Mouse (Mus musculus) kidney, embryonic 15.5 days (tissue): ENCODE data around the gene Ablim2. TPM values are rescaled to one million over a fixed set of nuclear protein-coding genes. Genes with fewer than 3 reads are reported as not detected.
A peak's percentile ranks its signal among the peaks of the same experiment; 100 is the strongest.

Source experiments
- ATAC-seq: fragments of 200-750 bp; cut with Nextera tagmentation; replicated peaks from 2 replicates; pipeline ENCODE4 v1.8.0; 2017; ENCODE audit warnings: moderate TSS enrichment; ENCODE audit not compliant: low FRiP score
- H3K27ac ChIP-seq: fragments of 300-500 bp; sonication (generic); 2 replicates; pipeline ENCODE4 v1.5.1; 2015; ENCODE audit warnings: mild to moderate bottlenecking, inconsistent platforms
- H3K27me3 ChIP-seq: fragments of 300-500 bp; sonication (generic); 2 replicates; pipeline ENCODE4 v1.6.1; 2015; ENCODE audit warnings: inconsistent platforms
- H3K36me3 ChIP-seq: fragments of 300-500 bp; sonication (generic); 2 replicates; pipeline ENCODE4 v1.6.1; 2015; ENCODE audit warnings: inconsistent platforms
- H3K4me1 ChIP-seq: fragments of 300-500 bp; sonication (generic); 2 replicates; pipeline ENCODE4 v1.6.1; 2015; ENCODE audit warnings: inconsistent platforms
- H3K4me2 ChIP-seq: fragments of 300-500 bp; sonication (generic); 2 replicates; pipeline ENCODE4 v1.6.1; 2015; ENCODE audit warnings: moderate library complexity, mild to moderate bottlenecking, inconsistent platforms
- H3K4me3 ChIP-seq: fragments of 300-500 bp; sonication (generic); replicated peaks from 2 replicates; pipeline ENCODE4 v1.5.1; 2015; ENCODE audit warnings: mild to moderate bottlenecking, inconsistent platforms
- H3K9ac ChIP-seq: fragments of 300-500 bp; sonication (generic); 2 replicates; pipeline ENCODE4 v1.6.1; 2015; ENCODE audit warnings: mild to moderate bottlenecking, inconsistent platforms
- H3K9me3 ChIP-seq: fragments of 300-500 bp; sonication (generic); replicated peaks from 2 replicates; pipeline ENCODE4 v1.6.1; 2016; ENCODE audit warnings: inconsistent platforms
- WGBS: fragments of 180-500 bp; shearing (Covaris S2); methylation state at CpG from one replicate; pipeline ENCODE4 v1.1.7; 2015; ENCODE audit warnings: mixed read lengths; 5-methylcytosine and 5-hydroxymethylcytosine counted together
- polyA plus RNA-seq: library from polyadenylated mRNA; unstranded; fragments of >200 nt; fragmentation: Nextera tagmentation; extraction: Ambion mirVana; gene quantifications from 2 replicates; pipeline ENCODE4 v1.2.1, GENCODE M21; 2015

The Ablim2 gene
- polyA plus RNA-seq, 1 experiment from 2014 or later: 1.7 TPM

GRCm38 (mm10) chr5:35826465-35826864 is 68.8 kb downstream of the Ablim2 start:
- H3K4me3 ChIP-seq: no peak overlapping the region
- H3K4me1 ChIP-seq: peaks cover 2% of the 10 kb centered on the region; the same call in 1 of the 2 replicates
- no peak overlapping the region for H3K4me2 ChIP-seq
- H3K36me3 ChIP-seq: no peaks in the 10 kb centered on the region
- ATAC-seq: no peak
- no peak overlapping the region for H3K9ac ChIP-seq
- peaks cover 3% of the 10 kb centered on the region; the same call in 1 of the 2 replicates for H3K27me3 ChIP-seq
- no peak overlapping the region for H3K27ac ChIP-seq
- no peaks in the 10 kb centered on the region for H3K9me3 ChIP-seq
- WGBS: 71% methylated on average over 5 of the region's 5 CpGs

DNA sequence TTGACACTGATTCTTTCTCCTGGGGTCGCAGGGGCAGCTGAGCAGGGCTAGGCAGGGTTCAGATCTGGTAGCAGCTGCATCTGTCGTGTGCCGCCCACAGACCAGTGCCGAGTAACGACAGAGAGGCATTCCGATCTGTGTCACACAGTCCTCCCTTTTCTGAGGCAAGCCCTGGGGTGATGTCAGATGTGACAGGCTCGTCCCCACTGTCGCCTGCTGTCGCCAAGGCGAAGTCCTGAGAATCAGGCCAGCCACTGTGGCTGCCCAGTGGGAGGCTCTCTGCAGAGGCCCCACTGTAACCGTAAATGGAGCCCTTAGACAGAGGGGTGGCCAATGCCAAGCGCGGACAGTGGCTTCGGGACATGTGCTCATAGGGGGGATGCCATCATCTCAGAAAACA is 69.4 kb downstream of the Ablim2 start:
- 52% methylated on average over 14 of the region's 14 CpGs for WGBS
- H3K4me1 ChIP-seq: peaks cover 2% of the 10 kb centered on the region; the same call in 1 of the 2 replicates
- H3K27me3 ChIP-seq: peaks cover 3% of the 10 kb centered on the region; the same call in 1 of the 2 replicates
- H3K9ac ChIP-seq: no peak overlapping the region
- H3K36me3 ChIP-seq: no peaks in the 10 kb centered on the region
- no peak for ATAC-seq
- H3K9me3 ChIP-seq: no peaks in the 10 kb centered on the region
- no peak overlapping the region for H3K27ac ChIP-seq
- H3K4me3 ChIP-seq: no peak overlapping the region
- no peak overlapping the region for H3K4me2 ChIP-seq

- Histone ChIP-seq H3K27me3 (peaks cover 3% of the 10 kb centered on the region; the same call in 1 of the 2 replicates), H3K27ac (no peak overlapping the region), H3K4me1 (peaks cover 2% of the 10 kb centered on the region; the same call in 1 of the 2 replicates), H3K9ac (no peak overlapping the region), H3K9me3 (no peaks in the 10 kb centered on the region), H3K36me3 (no peaks in the 10 kb centered on the region), H3K4me2 (no peak overlapping the region), H3K4me3 (no peak overlapping the region)
- WGBS: 89% methylated on average over 5 of the region's 5 CpGs
- no peak for ATAC-seq
Measured at GRCm38 (mm10) chr5:35827856-35828255, 70.2 kb downstream of the Ablim2 start.

- Histone ChIP-seq H3K27me3 (peaks cover 3% of the 10 kb centered on the region; the same call in 1 of the 2 replicates), H3K4me3 (no peak overlapping the region), H3K9me3 (no peaks in the 10 kb centered on the region), H3K27ac (no peak overlapping the region), H3K4me1 (peaks cover 2% of the 10 kb centered on the region; the same call in 1 of the 2 replicates), H3K36me3 (no peaks in the 10 kb centered on the region), H3K4me2 (no peak overlapping the region), H3K9ac (no peak overlapping the region)
- WGBS: 86% methylated on average over 3 of the region's 3 CpGs
- no peak for ATAC-seq
Measured at GRCm38 (mm10) chr5:35830101-35830500, 72.4 kb downstream of the Ablim2 start.

DNA sequence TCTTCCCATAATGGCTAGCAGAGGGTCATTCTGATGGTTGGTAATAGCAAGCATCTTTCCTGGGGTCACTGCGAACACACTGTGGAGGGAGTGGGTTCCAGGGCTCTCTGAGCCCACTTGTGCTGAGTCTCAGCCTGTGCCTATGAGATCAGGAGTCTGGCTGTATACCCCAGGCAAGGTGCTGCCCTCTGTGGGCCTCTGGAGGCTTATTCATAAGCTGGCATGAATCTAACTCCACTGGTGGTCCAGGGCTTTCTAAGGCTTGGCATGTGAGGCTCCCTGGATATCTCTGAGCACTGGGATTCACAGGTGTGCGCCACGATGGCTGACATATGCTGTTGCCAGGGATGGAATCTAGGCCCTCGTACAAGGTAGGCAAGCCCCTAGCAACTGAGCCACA is 76.2 kb downstream of the Ablim2 start:
- Histone ChIP-seq H3K9me3 (no peaks in the 10 kb centered on the region), H3K4me1 (no peaks in the 10 kb centered on the region), H3K27me3 (peaks cover 3% of the 10 kb centered on the region; the same call in 1 of the 2 replicates), H3K4me3 (no peak overlapping the region), H3K36me3 (no peaks in the 10 kb centered on the region), H3K4me2 (no peak overlapping the region), H3K9ac (no peak overlapping the region), H3K27ac (no peak overlapping the region)
- WGBS: 78% methylated on average over 4 of the region's 4 CpGs
- no peak for ATAC-seq

DNA sequence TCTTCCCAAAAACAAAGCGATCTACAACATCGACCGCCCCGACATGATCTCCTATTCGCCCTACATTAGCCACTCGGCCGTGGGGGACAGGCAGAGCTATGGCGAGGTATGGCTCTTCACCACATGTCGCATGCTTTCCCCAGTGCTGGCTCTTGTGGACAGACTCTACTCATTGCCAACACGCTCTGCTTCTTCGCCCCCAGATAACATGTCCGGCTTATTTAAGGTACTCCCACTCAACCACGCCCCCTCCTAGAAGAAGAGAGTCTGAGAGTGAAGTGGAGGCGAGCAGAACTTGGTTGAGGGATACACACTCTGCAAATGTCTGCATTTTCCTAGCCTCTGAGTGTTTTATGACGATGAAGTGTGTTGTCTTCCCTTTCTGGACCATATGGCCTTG is 79.3 kb downstream of the Ablim2 start:
- Histone ChIP-seq H3K9ac (no peak overlapping the region), H3K27ac (no peak overlapping the region), H3K4me1 (no peaks in the 10 kb centered on the region), H3K36me3 (no peaks in the 10 kb centered on the region), H3K4me3 (no peak overlapping the region), H3K9me3 (no peaks in the 10 kb centered on the region), H3K4me2 (no peak overlapping the region), H3K27me3 (no peaks in the 10 kb centered on the region)
- 88% methylated on average over 15 of the region's 15 CpGs for WGBS
- no peak for ATAC-seq

- 52% methylated on average over 2 of the region's 2 CpGs for WGBS
- Histone ChIP-seq H3K27ac (no peak overlapping the region), H3K4me2 (no peak overlapping the region), H3K27me3 (no peaks in the 10 kb centered on the region), H3K9me3 (no peaks in the 10 kb centered on the region), H3K4me1 (no peaks in the 10 kb centered on the region), H3K9ac (no peak overlapping the region), H3K4me3 (no peak overlapping the region), H3K36me3 (no peaks in the 10 kb centered on the region)
- ATAC-seq: 0 out of 2 replicates have a peak, but pooled peaks have one; percentile 18
Measured at GRCm38 (mm10) chr5:35839262-35839661, 81.6 kb downstream of the Ablim2 start.

- Histone ChIP-seq H3K4me3 (no peak overlapping the region), H3K9me3 (no peaks in the 10 kb centered on the region), H3K27me3 (no peaks in the 10 kb centered on the region), H3K27ac (no peak overlapping the region), H3K4me2 (no peak overlapping the region), H3K36me3 (no peaks in the 10 kb centered on the region), H3K9ac (no peak overlapping the region), H3K4me1 (no peaks in the 10 kb centered on the region; the same call in 1 of the 2 replicates)
- no peak for ATAC-seq
- WGBS: 79% methylated on average over 5 of the region's 5 CpGs
Measured at GRCm38 (mm10) chr5:35851485-35851884, 93.8 kb downstream of the Ablim2 start.

DNA sequence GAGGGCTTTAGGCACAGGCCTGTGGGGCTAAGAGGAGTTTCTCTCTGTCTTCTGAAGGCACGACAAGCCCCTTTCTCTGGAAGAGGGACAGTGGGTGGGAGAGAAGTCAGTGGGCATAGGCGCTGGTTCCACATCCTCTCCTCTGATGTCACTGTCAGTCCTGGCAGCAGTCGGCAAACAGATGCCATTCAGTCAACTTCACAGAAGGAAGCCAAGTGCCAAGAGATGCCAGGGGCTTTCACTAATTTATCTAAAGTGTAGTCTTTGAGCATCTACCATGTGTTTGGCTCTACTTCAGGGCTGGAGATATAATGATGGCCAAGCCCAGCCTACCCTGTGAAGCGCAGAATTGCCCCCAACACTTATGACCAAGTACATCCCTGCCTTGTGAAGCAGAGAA is 95.8 kb downstream of the Ablim2 start:
- H3K36me3 ChIP-seq: no peaks in the 10 kb centered on the region
- H3K27ac ChIP-seq: no peak overlapping the region
- H3K27me3 ChIP-seq: no peaks in the 10 kb centered on the region
- 87% methylated on average over 4 of the region's 4 CpGs for WGBS
- no peak for ATAC-seq
- no peak overlapping the region for H3K9ac ChIP-seq
- H3K4me2 ChIP-seq: no peak overlapping the region
- no peak overlapping the region for H3K4me3 ChIP-seq
- no peaks in the 10 kb centered on the region; the same call in 1 of the 2 replicates for H3K4me1 ChIP-seq
- H3K9me3 ChIP-seq: no peaks in the 10 kb centered on the region

DNA sequence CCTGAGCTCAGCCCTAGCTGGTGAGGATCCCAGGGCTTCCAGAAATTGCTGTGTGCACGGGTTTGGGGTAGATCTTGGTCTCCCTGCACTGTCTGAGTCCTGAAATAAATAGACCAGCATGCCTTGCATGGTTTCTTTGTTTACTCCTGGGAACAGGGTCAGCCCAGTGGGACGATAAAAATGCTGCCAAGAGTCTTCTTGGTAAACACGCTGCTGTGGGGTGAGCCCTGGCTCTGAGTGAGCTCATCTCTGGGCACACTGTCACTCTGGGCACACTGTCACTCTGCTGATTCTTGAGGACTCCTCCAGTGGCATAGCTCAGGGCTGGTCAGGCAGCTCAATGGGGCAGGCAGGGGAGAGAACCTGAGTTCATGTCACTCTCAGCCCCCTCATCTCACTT is 98.6 kb downstream of the Ablim2 start:
- no peaks in the 10 kb centered on the region for H3K36me3 ChIP-seq
- 0 out of 2 replicates have a peak, but pooled peaks cover 3% of the 10 kb centered on the region for H3K27me3 ChIP-seq
- H3K27ac ChIP-seq: no peak overlapping the region
- WGBS: 60% methylated on average over 3 of the region's 3 CpGs
- H3K4me2 ChIP-seq: no peak overlapping the region
- no peak overlapping the region for H3K4me3 ChIP-seq
- no peak overlapping the region for H3K9ac ChIP-seq
- H3K9me3 ChIP-seq: no peaks in the 10 kb centered on the region
- H3K4me1 ChIP-seq: no peaks in the 10 kb centered on the region
- ATAC-seq: no peak

- Histone ChIP-seq H3K27me3 (0 out of 2 replicates have a peak, but pooled peaks cover 3% of the 10 kb centered on the region), H3K9ac (no peak overlapping the region), H3K4me3 (no peak overlapping the region), H3K4me1 (no peaks in the 10 kb centered on the region), H3K36me3 (no peaks in the 10 kb centered on the region), H3K9me3 (no peaks in the 10 kb centered on the region), H3K27ac (no peak overlapping the region), H3K4me2 (no peak overlapping the region)
- 15% methylated on average over 6 of the region's 6 CpGs for WGBS
- ATAC-seq: no peak
Measured at GRCm38 (mm10) chr5:35858069-35858468, 100.4 kb downstream of the Ablim2 start.

GRCm38 (mm10) chr5:35861456-35861855 is 103.8 kb downstream of the Ablim2 start:
- no peak overlapping the region for H3K27ac ChIP-seq
- H3K36me3 ChIP-seq: no peaks in the 10 kb centered on the region
- H3K4me2 ChIP-seq: no peak overlapping the region
- H3K9me3 ChIP-seq: no peaks in the 10 kb centered on the region
- no peak for ATAC-seq
- no peaks in the 10 kb centered on the region for H3K4me1 ChIP-seq
- no peak overlapping the region for H3K9ac ChIP-seq
- H3K27me3 ChIP-seq: 0 out of 2 replicates have a peak, but pooled peaks cover 3% of the 10 kb centered on the region
- WGBS: 85% methylated on average over 2 of the region's 2 CpGs
- no peak overlapping the region for H3K4me3 ChIP-seq

- no peaks in the 10 kb centered on the region for H3K9me3 ChIP-seq
- H3K36me3 ChIP-seq: no peaks in the 10 kb centered on the region
- H3K27ac ChIP-seq: no peak overlapping the region
- H3K4me1 ChIP-seq: peaks cover 6% of the 10 kb centered on the region; the same call in 1 of the 2 replicates
- H3K4me2 ChIP-seq: no peak overlapping the region
- 73% methylated on average over 4 of the region's 4 CpGs for WGBS
- H3K9ac ChIP-seq: no peak overlapping the region
- no peak overlapping the region for H3K4me3 ChIP-seq
- no peak for ATAC-seq
- H3K27me3 ChIP-seq: 0 out of 2 replicates have a peak, but pooled peaks cover 3% of the 10 kb centered on the region
Measured at GRCm38 (mm10) chr5:35869973-35870372, 112.3 kb downstream of the Ablim2 start.
